Mouse (Mus musculus) spleen, postnatal 10 days (tissue): Measurements from ENCODE around the gene Wdr72.

Experiments
- DNase-seq, 2 experiments: peaks; one replicate each; pipeline ENCODE4 v3.0.0; 2021 to 2022; ENCODE audit warnings: low spot score in 2 of 2

Wdr72 gene

DNA sequence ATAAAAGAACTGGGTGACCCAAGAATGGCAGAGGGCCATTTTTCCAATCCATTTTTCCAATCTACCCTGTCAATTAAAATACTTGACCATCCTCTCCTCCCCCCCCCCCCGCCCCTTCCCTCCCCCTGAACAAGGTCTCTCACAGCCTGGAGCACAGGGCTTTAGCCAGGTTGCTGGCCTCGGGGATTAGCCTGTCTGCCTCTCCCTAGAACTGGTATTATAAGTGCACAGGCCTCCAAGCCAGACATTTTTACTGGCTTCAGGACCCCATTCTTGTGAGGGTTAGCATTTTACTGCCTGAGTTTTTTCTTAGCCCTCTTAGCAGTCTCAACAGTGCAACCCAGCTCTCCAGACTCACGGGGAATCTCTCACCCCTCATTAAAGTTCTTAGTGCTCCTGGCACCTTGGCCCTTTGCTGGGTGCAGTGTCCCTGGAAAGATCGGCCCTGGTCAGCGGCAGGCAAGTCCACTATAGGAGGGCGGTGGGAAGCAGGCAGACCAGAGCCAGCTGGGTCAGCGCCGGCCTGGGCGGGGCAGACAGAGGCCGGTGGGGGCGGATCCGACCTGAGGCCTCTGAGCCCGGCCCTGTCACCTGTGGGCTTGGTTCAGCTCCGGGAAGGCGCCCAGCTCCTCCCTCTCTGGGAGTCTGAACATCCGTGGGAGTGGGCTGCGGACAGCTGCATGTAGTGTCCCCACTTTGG, at the start of gene Wdr72:
TSS of gene Wdr72 (plus strand) at position 596 of the 700 bp plus-strand sequence.
- no peak for DNase-seq

DNA sequence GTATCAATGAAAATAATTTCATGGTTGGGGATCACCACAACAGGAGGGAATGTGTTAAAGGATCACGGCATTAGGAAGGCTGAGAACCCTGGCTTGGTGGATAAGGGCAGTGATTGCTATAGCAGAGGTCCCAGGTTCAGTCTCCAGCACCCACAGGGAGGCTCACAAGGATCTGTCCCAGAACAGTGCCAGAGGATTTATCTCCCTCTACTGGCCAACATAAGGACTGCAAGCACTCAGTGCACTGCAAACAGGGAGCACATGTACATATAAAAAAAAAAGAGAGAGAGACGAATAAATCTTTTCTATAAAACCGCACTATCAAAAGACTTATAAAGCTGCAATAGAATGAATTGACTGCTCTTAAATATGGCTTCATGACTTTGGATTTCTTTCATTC, 43.9 kb upstream of the Wdr72 start:
- DNase-seq = no peak

- DNase-seq = no peak
Observed at GRCm38 (mm10) chr9:74066766-74067165, 43.4 kb upstream of the Wdr72 start.

DNA sequence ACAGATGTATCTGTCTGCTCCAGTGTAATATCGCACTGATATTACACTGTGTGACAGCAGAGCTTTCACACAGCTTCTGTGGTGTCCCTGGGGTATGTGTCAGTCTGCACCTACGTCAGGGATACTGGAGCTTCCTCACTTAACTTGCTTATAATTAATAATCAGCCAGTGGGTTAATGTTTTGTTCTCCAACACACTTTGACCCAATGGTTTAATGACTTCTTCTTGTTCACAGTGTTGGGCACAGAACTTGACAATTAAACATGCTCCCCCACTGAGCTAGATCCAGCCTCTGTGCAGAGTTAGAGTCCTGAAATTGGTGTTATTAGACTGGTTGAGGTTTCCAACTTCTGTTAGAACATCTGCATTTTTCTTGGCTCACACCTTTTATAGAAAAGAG, 34.2 kb upstream of the Wdr72 start:
- DNase-seq = no peak

- DNase-seq = no peak
Observed at GRCm38 (mm10) chr9:74078458-74078857, 31.7 kb upstream of the Wdr72 start.

GRCm38 (mm10) chr9:74080241-74080640, 29.9 kb upstream of the Wdr72 start:
- DNase-seq = no peak

- DNase-seq = no peak
Observed at GRCm38 (mm10) chr9:74101591-74101990, 8.6 kb upstream of the Wdr72 start.

DNA sequence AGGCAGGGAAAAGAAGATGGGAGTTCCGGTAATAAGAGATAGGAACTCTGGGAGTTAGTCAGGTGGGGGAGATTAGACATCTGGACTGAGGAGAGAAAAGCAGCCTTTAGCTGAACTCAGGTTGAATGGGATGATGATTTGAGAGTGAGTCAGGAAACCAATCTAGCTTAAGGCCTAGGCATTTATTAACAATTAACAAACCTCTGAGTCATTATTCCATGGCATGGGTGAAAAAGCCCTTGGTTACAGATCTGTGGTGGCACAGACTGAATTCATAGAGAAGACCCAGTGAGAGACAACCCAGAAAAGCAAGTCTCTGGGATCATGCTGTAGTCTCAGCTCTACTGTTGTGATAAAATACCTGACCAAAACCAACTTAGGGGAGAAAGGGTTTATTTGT, 7.5 kb upstream of the Wdr72 start:
- DNase-seq = no peak

DNA sequence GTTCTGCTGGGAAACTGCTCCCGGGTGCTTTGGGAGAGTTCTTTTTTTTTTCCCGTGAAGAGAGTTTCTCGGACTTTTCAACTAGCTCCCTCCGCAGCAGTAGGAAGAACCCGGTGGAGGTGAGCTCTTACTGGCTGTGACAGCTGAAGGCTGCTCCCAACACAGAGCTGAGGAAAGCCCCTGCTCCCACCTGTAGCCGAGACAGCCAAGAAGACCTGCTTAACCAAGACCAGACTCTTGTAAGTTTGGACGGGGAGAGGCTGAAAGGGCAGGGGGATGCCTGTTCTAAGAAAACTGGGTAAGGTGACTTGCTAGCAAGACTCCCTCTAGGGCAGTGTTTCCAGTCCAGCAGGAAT, 283 bp downstream of the Wdr72 start:
- DNase-seq = no peak

- DNase-seq = no peak
Observed at GRCm38 (mm10) chr9:74112526-74112925, 2.4 kb downstream of the Wdr72 start.

- DNase-seq = no peak
Observed at GRCm38 (mm10) chr9:74126222-74126621, 16.1 kb downstream of the Wdr72 start.

- DNase-seq = no peak
Observed at GRCm38 (mm10) chr9:74134010-74134409, 23.9 kb downstream of the Wdr72 start.

- peak in 1 of 2 experiments; percentile 53 for DNase-seq
Observed at GRCm38 (mm10) chr9:74141864-74142263, 31.7 kb downstream of the Wdr72 start.

- DNase-seq = no peak
Observed at GRCm38 (mm10) chr9:74142705-74143104, 32.5 kb downstream of the Wdr72 start.

DNA sequence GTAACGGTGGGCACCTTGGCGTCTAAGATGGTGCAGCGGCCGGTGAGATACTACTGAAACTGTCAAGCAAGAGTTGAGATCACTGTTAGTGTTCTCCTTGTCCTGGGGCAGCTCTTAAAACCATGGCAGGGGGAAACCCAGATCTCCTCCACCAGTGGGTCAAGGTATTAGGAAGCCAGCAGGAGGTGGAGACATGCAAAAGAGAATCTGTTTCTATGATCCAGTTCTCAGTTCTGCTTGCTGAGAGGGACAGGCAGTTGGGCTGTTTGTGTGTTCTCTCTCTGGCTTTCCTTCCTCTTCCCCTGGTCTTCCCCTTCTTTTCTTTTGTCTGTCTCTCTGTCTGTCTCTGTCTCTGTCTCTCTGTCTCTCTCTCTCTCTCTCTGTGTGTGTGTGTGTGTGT, 35.0 kb downstream of the Wdr72 start:
- DNase-seq = no peak

- no peak for DNase-seq
Observed at GRCm38 (mm10) chr9:74148306-74148705, 38.1 kb downstream of the Wdr72 start.

DNA sequence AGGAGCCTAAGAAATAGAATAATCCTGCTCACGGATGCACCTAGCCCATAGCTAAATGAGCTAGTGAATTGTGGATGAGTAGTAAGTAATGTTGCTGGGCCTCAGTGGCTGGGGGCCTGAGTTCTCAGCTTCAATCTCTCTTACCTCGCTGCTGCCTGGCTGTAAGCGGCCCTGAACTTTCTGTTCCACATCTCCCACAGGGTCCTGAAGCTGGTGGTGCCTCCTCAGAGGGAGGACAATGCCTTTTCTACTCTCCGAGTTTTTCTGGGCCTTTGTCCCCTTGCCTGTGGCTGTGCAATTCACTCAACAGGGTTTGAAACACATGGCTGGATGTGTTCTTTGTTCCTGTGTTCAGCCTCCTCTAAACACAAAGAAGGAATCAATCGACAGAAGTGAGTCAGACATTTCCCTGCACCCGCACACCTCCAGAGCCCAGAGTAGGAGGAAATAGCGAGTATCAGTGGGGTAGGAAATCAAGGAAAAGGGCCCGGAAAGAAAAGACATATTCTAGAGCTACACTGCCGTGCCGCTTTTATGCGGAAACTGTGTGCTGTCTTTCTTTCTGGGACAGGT, 50.3 kb downstream of the Wdr72 start:
- no peak for DNase-seq

DNA sequence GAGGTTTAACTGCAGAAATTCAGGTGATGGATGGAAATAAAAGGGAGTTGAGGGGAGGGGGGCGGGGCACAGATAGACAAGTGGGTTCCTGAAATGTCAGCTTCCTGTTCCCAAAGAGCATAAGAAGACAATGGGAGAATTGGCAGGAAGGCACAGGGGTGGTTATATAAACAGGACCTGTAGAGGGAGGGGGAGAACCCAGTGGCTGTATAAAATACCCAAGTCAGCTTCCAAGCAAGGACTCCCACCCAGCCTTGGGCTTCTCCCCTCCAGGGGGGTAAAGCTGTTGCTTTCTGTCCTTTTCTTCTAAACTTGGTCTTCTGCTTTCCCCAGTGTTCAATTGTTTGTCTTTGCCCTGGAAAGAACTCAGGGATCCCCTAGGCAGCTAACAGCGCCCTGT, 55.5 kb downstream of the Wdr72 start:
- DNase-seq = no peak

DNA sequence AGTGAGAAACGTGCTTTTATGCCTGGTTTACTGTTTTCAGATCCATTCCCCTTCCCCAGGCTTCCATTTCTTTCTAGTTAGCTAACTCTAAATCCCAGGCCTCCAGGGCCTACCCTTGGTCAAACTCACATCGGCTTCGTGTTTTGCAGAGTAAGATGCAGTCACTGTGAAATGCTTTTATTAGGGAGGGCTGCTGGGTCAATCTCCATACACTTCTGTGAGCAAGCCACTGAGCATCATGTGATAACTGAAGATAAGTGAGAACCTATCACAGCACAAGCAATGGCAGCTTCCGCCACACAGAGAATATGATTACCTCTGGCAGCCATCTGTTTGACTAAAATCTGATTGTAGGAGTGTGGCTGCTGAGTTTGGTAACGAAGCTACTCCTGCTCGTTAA, 59.7 kb downstream of the Wdr72 start:
- DNase-seq = no peak

DNA sequence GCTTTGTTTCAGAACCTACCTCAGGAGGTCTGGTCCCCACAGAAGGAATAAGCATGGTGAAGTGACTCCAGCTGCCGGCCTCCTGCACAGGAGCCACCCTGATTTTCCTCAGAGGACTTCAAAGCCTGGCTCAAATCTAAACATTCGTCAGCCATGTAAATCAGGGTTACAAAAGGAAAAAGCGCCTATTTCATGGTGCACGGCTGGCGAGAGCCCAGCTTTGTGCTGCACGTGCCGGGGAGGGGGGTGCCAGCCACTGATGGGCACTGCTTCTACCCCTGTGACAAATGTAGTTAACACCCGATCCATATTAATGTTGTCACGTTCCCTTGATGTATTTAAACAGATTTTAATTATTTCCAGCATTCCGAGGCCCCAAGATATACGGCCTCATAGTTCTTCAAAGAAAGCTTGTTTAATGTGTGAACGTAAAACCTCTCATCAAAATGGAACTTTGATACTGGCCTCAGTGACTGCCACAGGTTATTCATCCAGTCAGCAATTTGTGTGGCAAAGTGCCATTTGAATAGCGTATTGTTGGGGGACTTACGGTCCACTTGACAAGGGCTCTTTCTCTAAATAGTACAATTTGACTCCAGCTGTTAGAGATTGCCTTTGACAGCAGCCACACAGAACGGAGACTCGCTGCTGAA, 76.7 kb downstream of the Wdr72 start:
- DNase-seq = no peak

GRCm38 (mm10) chr9:74187401-74188029, 77.4 kb downstream of the Wdr72 start:
- no peak for DNase-seq

GRCm38 (mm10) chr9:74194898-74195297, 84.7 kb downstream of the Wdr72 start:
- no peak for DNase-seq

- no peak for DNase-seq
Observed at GRCm38 (mm10) chr9:74228272-74228671, 118.1 kb downstream of the Wdr72 start.
